ENCODE assay signal across 8 mouse cellular contexts in genomic region chr11:94549691-94550441, GRCm38 (mm10). TPM values are rescaled to one million over a fixed set of nuclear protein-coding genes. Genes with fewer than 3 reads are reported as not detected.
A peak's percentile ranks its signal among the peaks of the same experiment; 100 is the strongest.
DNase-seq lines count a peak whose midpoint lies in the region; ATAC-seq lines count a peak whose summit lies in the region.

No protein-coding gene starts in this region.

- no peaks in the 10 kb centered on the region; the same call in 1 of the 2 replicates for H3K9me3 ChIP-seq in forebrain, embryonic 10.5 days
- no peaks in the 10 kb centered on the region for H3K9me3 ChIP-seq in forebrain, embryonic 16.5 days (ENCODE audit: control insufficient read depth, low read length)
- peaks cover 7% of the 10 kb centered on the region for H3K9me3 ChIP-seq in megakaryocyte, embryonic 14.5 days
- H3K9me3 ChIP-seq in stomach, embryonic 14.5 days (ENCODE audit: control insufficient read depth, low read depth, low read length) = no peaks in the 10 kb centered on the region

- ATAC-seq in forebrain, embryonic 16.5 days = no peak
- no peak for ATAC-seq in megakaryocyte, adult 5-6 weeks (ENCODE audit: poor library complexity, severe bottlenecking)
- ATAC-seq in stomach, embryonic 14.5 days (ENCODE audit: insufficient number of reproducible peaks, insufficient read depth, low FRiP score, low read depth) = no peak

- WGBS in forebrain, embryonic 10.5 days = 82% methylated on average over 10 of the region's 10 CpGs
- 76% methylated on average over 10 of the region's 10 CpGs for WGBS in forebrain, embryonic 16.5 days
- WGBS in stomach, embryonic 14.5 days = 65% methylated on average over 10 of the region's 10 CpGs

- H3K4me2 ChIP-seq in forebrain, embryonic 16.5 days (ENCODE audit: low read length) = no peak overlapping the region
- H3K4me2 ChIP-seq in stomach, embryonic 14.5 days (replicated peaks; ENCODE audit: low read depth, low read length) = no peak overlapping the region

- H3K36me3 ChIP-seq in forebrain, embryonic 10.5 days (replicated peaks) = peaks cover 2% of the 10 kb centered on the region; the same call in 1 of the 2 replicates
- no peaks in the 10 kb centered on the region for H3K36me3 ChIP-seq in forebrain, embryonic 16.5 days (ENCODE audit: control insufficient read depth, insufficient read depth)
- peaks cover 9% of the 10 kb centered on the region for H3K36me3 ChIP-seq in megakaryocyte, embryonic 14.5 days (replicated peaks; ENCODE audit: low read length)
- no peaks in the 10 kb centered on the region for H3K36me3 ChIP-seq in stomach, embryonic 14.5 days (ENCODE audit: control insufficient read depth, insufficient read depth, low read length)

- peak overlapping the region; percentile 74 for H3K4me3 ChIP-seq in forebrain, embryonic 10.5 days
- no peak overlapping the region for H3K4me3 ChIP-seq in forebrain, embryonic 16.5 days (replicated peaks; ENCODE audit: low read length)
- peak overlapping the region; percentile 98 for H3K4me3 ChIP-seq in megakaryocyte, embryonic 14.5 days (replicated peaks)
- H3K4me3 ChIP-seq in stomach, embryonic 14.5 days (ENCODE audit: low read depth, low read length) = no peak overlapping the region

- DNase-seq in forebrain, embryonic 10.5 days (ENCODE audit: extremely low spot score, low spot score) = no peak
- peak; percentile 72 for DNase-seq in layer of hippocampus, adult 9-11 months
- no peak for DNase-seq in urinary bladder, postnatal 10 days (ENCODE audit: low spot score)
- no peak for DNase-seq in urinary bladder, adult 18-20 months (ENCODE audit: low spot score in 2 of 2)

- no peak overlapping the region for H3K9ac ChIP-seq in forebrain, embryonic 16.5 days (replicated peaks; ENCODE audit: low read depth, low read length)
- 0 out of 2 replicates have a peak overlapping the region, but pooled peaks have one; percentile 7 for H3K9ac ChIP-seq in stomach, embryonic 14.5 days (replicated peaks; ENCODE audit: low read depth, low read length)

- peaks cover 17% of the 10 kb centered on the region for H3K4me1 ChIP-seq in forebrain, embryonic 10.5 days
- peaks cover 10% of the 10 kb centered on the region for H3K4me1 ChIP-seq in forebrain, embryonic 16.5 days (replicated peaks; ENCODE audit: control insufficient read depth, insufficient read depth, low read length)
- peaks cover 52% of the 10 kb centered on the region for H3K4me1 ChIP-seq in megakaryocyte, embryonic 14.5 days
- H3K4me1 ChIP-seq in stomach, embryonic 14.5 days (ENCODE audit: control insufficient read depth, insufficient read depth, low read length) = peaks cover 11% of the 10 kb centered on the region; the same call in 1 of the 2 replicates

- no peaks in the 10 kb centered on the region; the same call in 1 of the 2 replicates for H3K27me3 ChIP-seq in forebrain, embryonic 10.5 days (ENCODE audit: poor library complexity, severe bottlenecking)
- H3K27me3 ChIP-seq in forebrain, embryonic 16.5 days (replicated peaks; ENCODE audit: control insufficient read depth, insufficient read depth, low read length) = no peaks in the 10 kb centered on the region
- no peaks in the 10 kb centered on the region for H3K27me3 ChIP-seq in megakaryocyte, embryonic 14.5 days (replicated peaks)
- no peaks in the 10 kb centered on the region for H3K27me3 ChIP-seq in stomach, embryonic 14.5 days (ENCODE audit: control insufficient read depth, insufficient read depth, low read length)

- H3K27ac ChIP-seq in forebrain, embryonic 10.5 days = peak overlapping the region; percentile 94; the same call in 1 of the 2 replicates
- no peak overlapping the region for H3K27ac ChIP-seq in forebrain, embryonic 16.5 days (ENCODE audit: low read length)
- peak overlapping the region; percentile 30; the same call in 1 of the 2 replicates for H3K27ac ChIP-seq in stomach, embryonic 14.5 days (ENCODE audit: low read length)

RNA-seq across cellular contexts. Expression of gene Rsad1, which starts 0.8 kb away (rescaled TPM):
- 3.7 and 5.6 TPM in 2 replicates for polyA plus RNA-seq in forebrain, embryonic 10.5 days (2016; fragmentation: Nextera tagmentation; extraction: Ambion mirVana)
- polyA plus RNA-seq in forebrain, embryonic 16.5 days (2015; fragmentation: Nextera tagmentation; extraction: Ambion mirVana) = 6.6 and 6.7 TPM in 2 replicates
- polyA plus RNA-seq in megakaryocyte, embryonic 14.5 days (2012; ENCODE audit: insufficient read depth, low replicate concordance) = 0.92 and 2.2 TPM in 2 replicates
- total RNA-seq in megakaryocyte, adult 5-6 weeks (2015) = 0.32 and 0.40 TPM in 2 replicates
- 0.59 and 0.89 TPM in 2 replicates for total RNA-seq in megakaryocyte, adult 5-6 weeks (2017)
- polyA plus RNA-seq in stomach, embryonic 14.5 days (2014; fragmentation: Nextera tagmentation; extraction: Ambion mirVana) = 3.1 and 3.4 TPM in 2 replicates

RNA-seq across cellular contexts. Expression of gene Chad, which starts 15.0 kb away (rescaled TPM):
- 0.09 and 0.21 TPM in 2 replicates for polyA plus RNA-seq in forebrain, embryonic 10.5 days (2016; fragmentation: Nextera tagmentation; extraction: Ambion mirVana)
- polyA plus RNA-seq in forebrain, embryonic 16.5 days (2015; fragmentation: Nextera tagmentation; extraction: Ambion mirVana) = 0.24 and 0.52 TPM in 2 replicates
- polyA plus RNA-seq in megakaryocyte, embryonic 14.5 days (2012; ENCODE audit: insufficient read depth, low replicate concordance) = 0.45 TPM in 1 of 2 replicates, not detected in the other
- not detected in 2 replicates for total RNA-seq in megakaryocyte, adult 5-6 weeks (2015)
- total RNA-seq in megakaryocyte, adult 5-6 weeks (2017) = not detected in 2 replicates
- polyA plus RNA-seq in stomach, embryonic 14.5 days (2014; fragmentation: Nextera tagmentation; extraction: Ambion mirVana) = 5.0 and 7.1 TPM in 2 replicates

RNA-seq across cellular contexts. Expression of gene Mycbpap, which starts 28.3 kb away (rescaled TPM):
- polyA plus RNA-seq in forebrain, embryonic 10.5 days (2016; fragmentation: Nextera tagmentation; extraction: Ambion mirVana) = 3.4 and 4.5 TPM in 2 replicates
- polyA plus RNA-seq in forebrain, embryonic 16.5 days (2015; fragmentation: Nextera tagmentation; extraction: Ambion mirVana) = 1.9 and 2.6 TPM in 2 replicates
- not detected in 2 replicates for polyA plus RNA-seq in megakaryocyte, embryonic 14.5 days (2012; ENCODE audit: insufficient read depth, low replicate concordance)
- total RNA-seq in megakaryocyte, adult 5-6 weeks (2015) = 0.23 TPM in 1 of 2 replicates, not detected in the other
- 0.20 TPM in 1 of 2 replicates, not detected in the other for total RNA-seq in megakaryocyte, adult 5-6 weeks (2017)
- polyA plus RNA-seq in stomach, embryonic 14.5 days (2014; fragmentation: Nextera tagmentation; extraction: Ambion mirVana) = 1.6 and 2.1 TPM in 2 replicates

RNA-seq across cellular contexts. Expression of gene Epn3, which starts 50.1 kb away (rescaled TPM):
- polyA plus RNA-seq in forebrain, embryonic 10.5 days (2016; fragmentation: Nextera tagmentation; extraction: Ambion mirVana) = 1.6 and 2.0 TPM in 2 replicates
- 0.26 and 0.35 TPM in 2 replicates for polyA plus RNA-seq in forebrain, embryonic 16.5 days (2015; fragmentation: Nextera tagmentation; extraction: Ambion mirVana)
- not detected in 2 replicates for polyA plus RNA-seq in megakaryocyte, embryonic 14.5 days (2012; ENCODE audit: insufficient read depth, low replicate concordance)
- total RNA-seq in megakaryocyte, adult 5-6 weeks (2015) = not detected in 2 replicates
- not detected in 2 replicates for total RNA-seq in megakaryocyte, adult 5-6 weeks (2017)
- polyA plus RNA-seq in stomach, embryonic 14.5 days (2014; fragmentation: Nextera tagmentation; extraction: Ambion mirVana) = 7.5 and 11.1 TPM in 2 replicates

RNA-seq across cellular contexts. Expression of gene Acsf2, which starts 51.8 kb away (rescaled TPM):
- 3.7 TPM in 2 replicates for polyA plus RNA-seq in forebrain, embryonic 10.5 days (2016; fragmentation: Nextera tagmentation; extraction: Ambion mirVana)
- 0.98 and 1.2 TPM in 2 replicates for polyA plus RNA-seq in forebrain, embryonic 16.5 days (2015; fragmentation: Nextera tagmentation; extraction: Ambion mirVana)
- 12.9 and 26.6 TPM in 2 replicates for polyA plus RNA-seq in megakaryocyte, embryonic 14.5 days (2012; ENCODE audit: insufficient read depth, low replicate concordance)
- total RNA-seq in megakaryocyte, adult 5-6 weeks (2015) = 6.7 and 7.9 TPM in 2 replicates
- 0.37 and 1.1 TPM in 2 replicates for total RNA-seq in megakaryocyte, adult 5-6 weeks (2017)
- 7.1 and 9.3 TPM in 2 replicates for polyA plus RNA-seq in stomach, embryonic 14.5 days (2014; fragmentation: Nextera tagmentation; extraction: Ambion mirVana)

Comparison
In these comparisons a context has a peak if more than half of its experiments do, and no peak if none do; other contexts are left out.
1. H3K4me3 ChIP-seq: peak in forebrain, embryonic 10.5 days (single experiment) and megakaryocyte, embryonic 14.5 days (single experiment); none in forebrain, embryonic 16.5 days (single experiment) and stomach, embryonic 14.5 days (single experiment).